Mouse (Mus musculus) brown adipose tissue, adult 24 weeks (tissue): ENCODE measurements at regions not wholly inside any gene's neighbourhood (a gene's known extent, or its start where the extent isn't known, plus 50 kb on each side); places are given as distances from the start of the nearest gene placed in this dataset.

Experiments
- H3K27ac ChIP-seq: fragments of 200-500 bp; replicated peaks from 2 replicates; pipeline ENCODE4 v1.5.1; 2012; ENCODE audit warnings: low read depth, mild to moderate bottlenecking, low read length
- H3K4me1 ChIP-seq: fragments of 200-500 bp; 2 replicates; pipeline ENCODE4 v1.6.1; 2012; ENCODE audit warnings: low read length, mixed read lengths; ENCODE audit not compliant: control insufficient read depth, insufficient read depth, insufficient read length
- H3K4me3 ChIP-seq: fragments of 200-500 bp; 2 replicates; pipeline ENCODE4 v1.5.1; 2012; ENCODE audit warnings: low read depth, mild to moderate bottlenecking, low read length, moderate library complexity; ENCODE audit not compliant: insufficient read depth

GRCm38 (mm10) chr16:93033943-93034342 lies 208.0 kb upstream of the Runx1 start:
- H3K4me3 ChIP-seq = no peak overlapping the region
- H3K4me1 ChIP-seq = no peaks in the 10 kb centered on the region
- peak overlapping the region; percentile 80 for H3K27ac ChIP-seq

- no peaks in the 10 kb centered on the region for H3K4me1 ChIP-seq
- no peak overlapping the region for H3K4me3 ChIP-seq
- peak overlapping the region; percentile 82 for H3K27ac ChIP-seq
Measured at GRCm38 (mm10) chr16:93031624-93032023, 205.7 kb upstream of the Runx1 start.

- Histone ChIP-seq H3K27ac (peak overlapping the region; percentile 93), H3K4me1 (no peaks in the 10 kb centered on the region), H3K4me3 (no peak overlapping the region)
Measured at GRCm38 (mm10) chr16:93028640-93029039, 202.7 kb upstream of the Runx1 start.

- peak overlapping the region; percentile 93 for H3K27ac ChIP-seq
- H3K4me3 ChIP-seq = no peak overlapping the region
- no peaks in the 10 kb centered on the region for H3K4me1 ChIP-seq
Measured at GRCm38 (mm10) chr16:93028016-93028415, 202.1 kb upstream of the Runx1 start.

- H3K4me1 ChIP-seq = no peaks in the 10 kb centered on the region
- peak overlapping the region; percentile 44 for H3K27ac ChIP-seq
- no peak overlapping the region for H3K4me3 ChIP-seq
Measured at GRCm38 (mm10) chr16:93026094-93026648, 200.2 kb upstream of the Runx1 start.

- H3K4me3 ChIP-seq = no peak overlapping the region
- H3K27ac ChIP-seq = no peak overlapping the region
- H3K4me1 ChIP-seq = no peaks in the 10 kb centered on the region
Measured at GRCm38 (mm10) chr16:93019800-93020555, 194.0 kb upstream of the Runx1 start.

- no peak overlapping the region for H3K4me3 ChIP-seq
- H3K4me1 ChIP-seq = no peaks in the 10 kb centered on the region
- no peak overlapping the region for H3K27ac ChIP-seq
Measured at GRCm38 (mm10) chr16:93018766-93019165, 192.8 kb upstream of the Runx1 start.

GRCm38 (mm10) chr16:93017025-93017424 lies 191.1 kb upstream of the Runx1 start:
- no peak overlapping the region for H3K27ac ChIP-seq
- no peaks in the 10 kb centered on the region for H3K4me1 ChIP-seq
- H3K4me3 ChIP-seq = no peak overlapping the region

- Histone ChIP-seq H3K27ac (no peak overlapping the region), H3K4me1 (no peaks in the 10 kb centered on the region), H3K4me3 (no peak overlapping the region)
Measured at GRCm38 (mm10) chr16:93015636-93016035, 189.7 kb upstream of the Runx1 start.

GRCm38 (mm10) chr16:93014991-93015390 lies 189.0 kb upstream of the Runx1 start:
- no peak overlapping the region for H3K27ac ChIP-seq
- H3K4me1 ChIP-seq = no peaks in the 10 kb centered on the region
- no peak overlapping the region for H3K4me3 ChIP-seq

- no peak overlapping the region for H3K27ac ChIP-seq
- no peak overlapping the region for H3K4me3 ChIP-seq
- H3K4me1 ChIP-seq = no peaks in the 10 kb centered on the region
Measured at GRCm38 (mm10) chr16:93013881-93014280, 187.9 kb upstream of the Runx1 start.

GRCm38 (mm10) chr16:93013256-93013655 lies 187.3 kb upstream of the Runx1 start:
- H3K4me3 ChIP-seq = no peak overlapping the region
- H3K27ac ChIP-seq = no peak overlapping the region
- H3K4me1 ChIP-seq = no peaks in the 10 kb centered on the region

GRCm38 (mm10) chr16:93011474-93011873 lies 185.5 kb upstream of the Runx1 start:
- no peak overlapping the region for H3K27ac ChIP-seq
- H3K4me1 ChIP-seq = no peaks in the 10 kb centered on the region; the same call in 1 of the 2 replicates
- H3K4me3 ChIP-seq = no peak overlapping the region

- Histone ChIP-seq H3K4me3 (no peak overlapping the region), H3K27ac (no peak overlapping the region)
Measured at GRCm38 (mm10) chr16:93006321-93006984, 180.5 kb upstream of the Runx1 start.

GRCm38 (mm10) chr16:93005470-93005869 lies 179.5 kb upstream of the Runx1 start:
- H3K27ac ChIP-seq = no peak overlapping the region
- H3K4me3 ChIP-seq = no peak overlapping the region
- no peaks in the 10 kb centered on the region; the same call in 1 of the 2 replicates for H3K4me1 ChIP-seq

More at GRCm38 (mm10) chr16:93006321-93006984, 180.5 kb upstream of the Runx1 start:
- H3K4me1 ChIP-seq = no peaks in the 10 kb centered on the region; the same call in 1 of the 2 replicates
